Mouse (Mus musculus) limb, embryonic 14.5 days (tissue): ENCODE measurements around the gene Ssrp1. TPM values are rescaled to one million over a fixed set of nuclear protein-coding genes. Genes with fewer than 3 reads are reported as not detected.
A peak's percentile ranks its signal among the peaks of the same experiment; 100 is the strongest.

Source experiments
- ATAC-seq: fragments of 200-750 bp; cut with Nextera tagmentation; 2 replicates; pipeline ENCODE4 v1.8.0; 2017; ENCODE audit warnings: low read depth, moderate number of reproducible peaks, moderate TSS enrichment; ENCODE audit not compliant: low FRiP score
- DNase-seq: peaks from one replicate; pipeline ENCODE4 v3.0.0-alpha.2; 2015; ENCODE audit warnings: low spot score
- H3K27ac ChIP-seq: fragments of 300-500 bp; sonication (generic); replicated peaks from 2 replicates; pipeline ENCODE4 v1.5.1; 2014; ENCODE audit warnings: low read depth, mild to moderate bottlenecking, low read length, moderate library complexity, mixed read lengths
- H3K27me3 ChIP-seq: fragments of 300-500 bp; sonication (generic); 2 replicates; pipeline ENCODE4 v1.6.1; 2014; ENCODE audit warnings: low read length, mixed read lengths; ENCODE audit not compliant: control insufficient read depth, insufficient read depth
- H3K36me3 ChIP-seq: fragments of 300-500 bp; sonication (generic); 2 replicates; pipeline ENCODE4 v1.6.1; 2014; ENCODE audit warnings: mild to moderate bottlenecking, low read length, moderate library complexity, mixed read lengths; ENCODE audit not compliant: control insufficient read depth, insufficient read depth
- H3K4me1 ChIP-seq: fragments of 300-500 bp; sonication (generic); 2 replicates; pipeline ENCODE4 v1.6.1; 2014; ENCODE audit warnings: antibody characterized with exemption, low read length, mixed read lengths; ENCODE audit not compliant: control insufficient read depth, insufficient read depth
- H3K4me2 ChIP-seq: fragments of 300-500 bp; sonication (generic); replicated peaks from 2 replicates; pipeline ENCODE4 v1.6.1; 2014; ENCODE audit warnings: low read depth, mild to moderate bottlenecking, low read length, moderate library complexity; ENCODE audit not compliant: severe bottlenecking
- H3K4me3 ChIP-seq: fragments of 300-500 bp; sonication (generic); replicated peaks from 2 replicates; pipeline ENCODE4 v1.5.1; 2014; ENCODE audit warnings: low read length
- H3K9ac ChIP-seq: fragments of 300-500 bp; sonication (generic); 2 replicates; pipeline ENCODE4 v1.6.1; 2014; ENCODE audit warnings: mild to moderate bottlenecking, low read depth, low read length, moderate library complexity; ENCODE audit not compliant: severe bottlenecking
- H3K9me3 ChIP-seq: fragments of 300-500 bp; sonication (generic); 2 replicates; pipeline ENCODE4 v1.6.1; 2016; ENCODE audit warnings: low read length; ENCODE audit not compliant: control insufficient read depth
- POLR2A ChIP-seq: fragments of 200-500 bp; IDR thresholded peaks from 2 replicates; pipeline ENCODE4 v1.8.0; 2012; ENCODE audit warnings: inconsistent platforms, mild to moderate bottlenecking, moderate library complexity, borderline replicate concordance; ENCODE audit not compliant: insufficient read depth, insufficient read length; ENCODE audit errors: extremely low read depth
- WGBS: fragments of 180-500 bp; shearing (Covaris S2); extraction: QIAGEN DNeasy Blood & Tissue Kit; methylation state at CpG from one replicate; pipeline ENCODE4 v1.1.7; 2014; 5-methylcytosine and 5-hydroxymethylcytosine counted together
- polyA plus RNA-seq, 2 experiments: library from polyadenylated mRNA; depleted of rRNA in 1 of 2; stranded (reverse) in 1 of 2; unstranded in 1 of 2; fragments of >200 nt; fragmentation: Nextera tagmentation in 1 of 2; extraction: Ambion mirVana in 1 of 2; gene quantifications; 2 replicates each; pipeline versions ENCODE4 v1.2.1 to v1.2.3; 2012 to 2014

Gene Ssrp1
- polyA plus RNA-seq, 2 experiments = 242 to 256 TPM

- Histone ChIP-seq H3K4me1 (peaks cover 16% of the 10 kb centered on the region), H3K4me3 (no peak overlapping the region), H3K36me3 (peaks cover 66% of the 10 kb centered on the region), H3K27ac (no peak overlapping the region), H3K9me3 (no peaks in the 10 kb centered on the region), H3K27me3 (no peaks in the 10 kb centered on the region), H3K9ac (no peak overlapping the region), H3K4me2 (no peak overlapping the region)
- DNase-seq (no peak), ATAC-seq (no peak)
- no peak for TF ChIP-seq POLR2A
- WGBS = 86% methylated on average over 5 of the region's 5 CpGs
Observed at GRCm38 (mm10) chr2:85053192-85053816, 16.3 kb downstream of the Ssrp1 start.

GRCm38 (mm10) chr2:85056711-85057110 is 19.7 kb downstream of the Ssrp1 start:
- H3K4me2 ChIP-seq = no peak overlapping the region
- H3K9ac ChIP-seq = no peak overlapping the region
- WGBS = 64% methylated on average over 5 of the region's 5 CpGs
- peaks cover 83% of the 10 kb centered on the region for H3K36me3 ChIP-seq
- peaks cover 15% of the 10 kb centered on the region for H3K4me1 ChIP-seq
- DNase-seq (no peak), ATAC-seq (no peak)
- no peak for TF ChIP-seq POLR2A
- H3K27ac ChIP-seq = no peak overlapping the region
- H3K9me3 ChIP-seq = no peaks in the 10 kb centered on the region
- H3K4me3 ChIP-seq = no peak overlapping the region
- H3K27me3 ChIP-seq = no peaks in the 10 kb centered on the region

- H3K4me3 ChIP-seq = no peak overlapping the region
- no peak overlapping the region for H3K9ac ChIP-seq
- no peak for TF ChIP-seq POLR2A
- H3K27me3 ChIP-seq = no peaks in the 10 kb centered on the region
- peak overlapping the region; percentile 75; the same call in 1 of the 2 replicates for H3K4me2 ChIP-seq
- no peak for ATAC-seq
- H3K27ac ChIP-seq = peak overlapping the region; percentile 82
- no peaks in the 10 kb centered on the region for H3K9me3 ChIP-seq
- no peak for DNase-seq
- whole genome bisulfite sequencing = 78% methylated on average over 6 of the region's 6 CpGs
- H3K36me3 ChIP-seq = peaks cover 84% of the 10 kb centered on the region
- peaks cover 15% of the 10 kb centered on the region for H3K4me1 ChIP-seq
Observed at GRCm38 (mm10) chr2:85059677-85060076, 22.6 kb downstream of the Ssrp1 start.

GRCm38 (mm10) chr2:85060591-85061060 is 23.6 kb downstream of the Ssrp1 start:
- Histone ChIP-seq H3K27me3 (no peaks in the 10 kb centered on the region), H3K9ac (peak overlapping the region; percentile 64), H3K4me3 (peak overlapping the region; percentile 43), H3K4me1 (peaks cover 15% of the 10 kb centered on the region), H3K9me3 (no peaks in the 10 kb centered on the region), H3K36me3 (peaks cover 76% of the 10 kb centered on the region), H3K4me2 (peak overlapping the region; percentile 75), H3K27ac (peak overlapping the region; percentile 82)
- no peak for TF ChIP-seq POLR2A
- DNase-seq = peak; percentile 67
- WGBS = 2% methylated on average over 8 of the region's 11 CpGs
- ATAC-seq = peak; percentile 83

- H3K9me3 ChIP-seq = no peaks in the 10 kb centered on the region
- peak overlapping the region; percentile 43 for H3K4me3 ChIP-seq
- DNase-seq (no peak), ATAC-seq (no peak)
- WGBS = 12% methylated on average over 10 of the region's 10 CpGs
- H3K9ac ChIP-seq = peak overlapping the region; percentile 64
- peaks cover 71% of the 10 kb centered on the region for H3K36me3 ChIP-seq
- H3K27me3 ChIP-seq = no peaks in the 10 kb centered on the region
- H3K27ac ChIP-seq = peak overlapping the region; percentile 82
- TF ChIP-seq POLR2A = no peak
- peak overlapping the region; percentile 75 for H3K4me2 ChIP-seq
- H3K4me1 ChIP-seq = peaks cover 15% of the 10 kb centered on the region
Observed at GRCm38 (mm10) chr2:85061107-85061541, 24.1 kb downstream of the Ssrp1 start.
